Mouse (Mus musculus) activated CD4-positive, CD25-positive, alpha-beta regulatory T cell, adult 4 months (primary cell): ENCODE data around the gene Kcnrg. TPM values are rescaled to one million over a fixed set of nuclear protein-coding genes. Genes with fewer than 3 reads are reported as not detected.

ENCODE experiments used
- ATAC-seq: one replicate; pipeline ENCODE4 v1.8.0; 2017
- polyA plus RNA-seq, 2 experiments: library from polyadenylated mRNA; unstranded; fragments of 100-300 nt; shearing (Covaris generic); gene quantifications; one replicate each; pipeline ENCODE4 v1.2.1; 2017

Gene Kcnrg
- polyA plus RNA-seq, 2 experiments from 2014 or later = 0.48 to 0.80 TPM

DNA sequence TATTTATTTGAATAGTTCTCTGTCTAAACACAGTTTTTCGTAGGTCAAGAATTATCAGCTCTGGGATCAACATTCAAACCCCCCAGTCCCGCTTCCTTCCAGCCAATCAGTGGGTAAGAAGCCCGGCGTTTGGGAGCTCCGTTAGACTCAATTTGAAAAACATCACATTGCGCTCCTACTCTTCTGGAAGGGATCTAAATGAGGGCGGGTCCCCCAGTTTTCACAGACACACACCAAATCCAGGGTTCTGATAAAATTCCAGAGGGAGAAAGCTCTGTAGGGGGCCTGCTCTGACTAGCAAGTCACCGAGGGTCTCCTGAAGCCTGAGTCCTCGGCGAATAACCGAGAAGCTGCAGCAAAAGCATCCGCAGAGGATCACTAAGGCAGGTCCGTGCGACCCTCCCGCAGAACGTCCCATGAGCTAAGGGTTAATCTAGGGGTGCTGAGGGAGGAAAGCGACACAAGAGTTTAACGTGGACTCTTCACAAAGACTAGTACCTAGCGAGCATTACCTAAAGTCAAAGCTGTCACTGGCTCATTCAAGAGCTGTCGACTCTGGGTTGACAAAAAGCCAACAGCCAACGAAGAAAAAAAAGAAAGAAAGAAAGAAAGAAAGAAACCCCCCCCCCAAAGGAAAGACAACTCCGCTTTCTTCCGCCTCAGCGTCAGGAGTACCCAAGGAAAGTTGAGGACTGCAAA is 40.1 kb downstream of the Kcnrg start:
- ATAC-seq = no peak

DNA sequence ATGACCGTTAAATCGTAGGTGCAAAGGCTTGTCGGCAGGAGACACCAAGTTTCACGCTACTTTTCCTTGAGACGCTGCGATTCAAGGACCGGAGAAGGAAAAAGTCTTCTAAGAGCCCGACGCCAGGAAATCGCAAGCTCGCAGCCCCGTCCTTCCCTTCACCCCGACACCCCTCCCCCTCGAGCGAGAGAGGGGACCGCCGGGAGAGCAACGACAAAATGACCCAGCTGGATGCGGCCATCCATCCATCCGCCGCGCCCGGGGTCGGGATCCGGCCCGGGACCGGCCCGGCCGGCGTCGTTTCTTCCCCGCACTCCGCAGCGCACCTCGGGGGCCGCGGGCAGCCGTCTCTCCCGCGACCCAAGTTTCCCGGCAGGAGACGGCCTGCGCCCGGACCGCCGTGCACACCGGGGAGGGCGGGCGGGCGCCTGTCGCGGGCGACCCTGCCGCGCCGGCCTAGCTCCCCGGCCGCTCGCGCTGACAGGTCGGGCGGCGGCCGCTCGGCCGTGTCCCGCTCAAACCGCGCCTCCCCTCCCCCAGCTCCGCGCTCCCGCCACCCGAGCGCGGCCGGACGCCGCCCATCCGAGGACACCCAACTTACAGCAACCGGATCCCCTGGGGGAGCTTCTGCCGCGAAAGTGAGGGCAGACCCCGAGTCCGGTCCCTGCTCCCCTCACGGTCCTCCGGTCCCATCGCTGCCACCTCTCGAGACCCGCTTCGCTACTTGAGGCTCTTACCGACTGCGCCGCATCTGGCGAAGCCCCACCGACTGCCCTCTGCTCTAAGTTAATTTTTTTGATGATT is 40.8 kb downstream of the Kcnrg start:
- peak; percentile 9 for ATAC-seq

DNA sequence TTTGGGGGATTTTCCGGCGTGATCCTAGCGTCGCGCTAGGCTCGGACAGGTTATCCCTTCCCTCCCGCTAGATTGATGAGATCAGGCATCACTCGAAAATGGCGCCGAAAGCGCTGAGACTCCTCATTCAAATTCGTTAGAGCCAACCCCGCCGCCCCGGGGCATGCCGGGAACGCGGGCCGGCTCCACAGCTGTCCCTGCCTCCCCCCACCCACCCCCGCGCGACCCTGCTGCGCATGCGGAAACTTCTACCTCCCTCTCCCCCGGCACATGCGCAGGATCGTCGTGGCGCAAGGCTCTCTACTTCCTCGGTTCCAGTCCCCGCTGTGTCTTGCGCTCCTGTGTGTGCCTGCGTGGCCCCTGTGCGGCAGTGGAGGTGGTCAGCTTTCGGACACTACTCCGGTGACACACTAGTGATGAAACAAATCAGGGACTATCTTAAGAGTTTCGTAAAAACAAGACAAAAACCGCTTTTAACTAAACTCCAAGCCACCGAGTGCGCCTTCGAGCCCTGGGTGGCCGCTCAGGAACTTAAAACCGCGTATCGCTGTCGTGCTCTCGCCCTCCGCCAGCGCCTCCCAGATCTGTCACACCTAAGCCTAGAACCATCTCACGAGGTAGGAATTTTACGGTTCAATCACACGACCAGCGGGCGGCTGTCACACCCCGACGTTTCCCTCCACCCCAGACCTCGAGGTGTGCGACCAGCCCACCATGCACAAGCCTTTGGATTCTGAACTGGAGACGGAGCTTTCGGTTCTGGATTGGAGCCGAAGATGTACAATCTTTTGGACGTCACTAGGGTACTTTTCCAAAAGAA is 41.6 kb downstream of the Kcnrg start:
- peak; percentile 86 for ATAC-seq

DNA sequence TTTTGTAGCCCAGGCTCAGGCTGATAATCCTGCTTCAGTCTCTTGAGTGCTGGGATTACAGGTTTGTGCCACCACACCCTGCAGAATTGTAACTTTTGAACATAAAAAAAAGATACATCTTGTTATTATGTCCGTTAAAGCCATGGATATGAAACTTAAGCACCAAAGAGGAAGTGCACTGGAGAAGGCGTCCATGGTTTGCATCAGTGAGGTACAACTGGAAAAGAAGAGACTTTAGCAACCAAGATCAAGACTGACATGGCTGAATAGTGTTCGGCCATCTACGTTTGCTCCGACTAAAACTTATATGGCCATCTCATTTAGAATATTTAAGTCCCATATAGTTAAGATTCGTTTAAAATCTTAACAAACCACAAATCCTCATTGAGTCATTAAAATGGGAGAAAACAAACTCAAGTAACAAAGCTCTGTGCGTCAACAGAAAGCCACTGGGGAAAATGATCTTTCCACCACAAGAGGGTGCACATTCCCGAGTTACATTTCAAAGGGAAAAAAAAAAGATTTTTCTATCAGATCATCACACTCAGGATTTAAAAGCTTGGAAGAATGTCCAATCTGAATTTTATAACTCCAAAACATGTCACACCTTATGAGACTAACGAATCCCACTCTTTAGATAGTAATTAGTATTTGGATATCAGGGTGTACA is 43.2 kb downstream of the Kcnrg start:
- ATAC-seq = no peak

DNA sequence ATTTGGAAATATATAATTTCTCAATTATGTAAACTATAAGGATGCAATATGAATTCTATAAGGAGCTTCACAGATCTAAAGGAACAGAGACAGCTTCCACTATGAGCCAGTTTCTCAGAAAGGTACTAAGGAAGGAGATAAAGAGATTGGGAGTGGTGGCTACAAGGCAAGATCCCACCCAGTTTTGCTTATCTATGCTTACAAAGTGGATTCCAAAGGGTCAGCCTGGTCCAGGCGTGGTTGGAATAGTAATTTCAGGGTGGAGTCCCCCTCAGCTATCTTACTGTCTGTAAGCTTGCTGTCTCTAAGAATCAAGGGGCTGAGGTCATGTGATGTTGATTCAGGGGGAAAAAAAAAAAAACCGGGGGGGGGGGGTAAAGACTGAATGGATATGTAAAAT is 49.2 kb downstream of the Kcnrg start:
- ATAC-seq = no peak

DNA sequence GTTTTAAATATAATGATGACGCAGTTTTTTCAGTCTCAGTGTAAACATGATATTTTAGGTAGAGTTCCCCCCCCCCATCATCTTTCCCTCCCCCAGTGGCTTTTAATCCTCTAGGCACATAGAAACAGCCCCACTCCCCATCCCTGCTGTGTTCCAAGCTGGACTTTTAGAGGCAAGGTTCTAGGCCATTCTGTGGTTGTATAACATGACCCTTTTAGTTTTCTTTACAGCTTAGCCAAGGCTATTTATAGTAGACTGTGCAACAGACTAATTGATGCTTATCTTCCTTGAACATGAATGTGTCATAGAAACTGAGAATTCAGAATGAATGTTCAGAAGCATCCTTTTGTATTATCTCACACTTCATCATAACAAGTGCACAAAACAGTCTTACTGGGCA is 54.2 kb downstream of the Kcnrg start:
- ATAC-seq = no peak

DNA sequence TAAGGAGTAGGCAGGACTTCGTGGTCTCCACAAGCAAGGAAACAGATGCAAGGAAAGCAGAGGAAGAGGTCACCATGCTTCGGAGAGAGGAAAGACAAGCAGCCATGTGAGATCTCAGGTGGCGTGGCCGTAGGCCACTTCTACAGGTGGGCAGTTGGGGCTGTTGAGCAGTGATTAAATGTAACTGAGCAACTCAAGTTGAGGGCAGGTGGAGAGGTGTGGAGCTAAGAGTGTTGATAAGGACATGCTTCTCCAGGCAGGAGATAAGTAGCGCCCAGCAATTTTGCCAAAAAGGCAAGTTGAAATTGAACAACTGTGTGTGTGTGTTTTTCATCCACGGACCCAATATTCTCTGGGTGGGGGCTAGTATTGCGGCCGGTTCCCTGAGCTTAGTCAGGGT is 55.0 kb downstream of the Kcnrg start:
- ATAC-seq = no peak

Other genes with a start within 250 kb of the Kcnrg start
- gene Ebpl, start 247.0 kb upstream of the Kcnrg start, polyA plus RNA-seq = 10 to 100 TPM in 1 of 2 experiments, 1 to 10 TPM in 1; 6.7 to 10.3 TPM
- 10 to 100 TPM; 40.5 to 42.7 TPM for gene Kpna3, start 167.6 kb upstream of the Kcnrg start, polyA plus RNA-seq
- gene Spryd7, start 50.6 kb upstream of the Kcnrg start, polyA plus RNA-seq = 1 to 10 TPM; 7.1 to 8.5 TPM
- 1 to 10 TPM; 5.3 to 8.0 TPM for gene Trim13, start 9.2 kb upstream of the Kcnrg start, polyA plus RNA-seq